Mouse (Mus musculus) kidney, adult 2 months (tissue): ENCODE data around the gene Zbtb32. TPM values are rescaled to one million over a fixed set of nuclear protein-coding genes. Genes with fewer than 3 reads are reported as not detected.

Experiments
- DNase-seq: peaks from one replicate; pipeline ENCODE4 v3.0.0; 2021
- H3K27ac ChIP-seq: fragments of 200-500 bp; 2 replicates; pipeline ENCODE4 v1.5.1; 2012; ENCODE audit warnings: low read depth, low read length, control low read depth, inconsistent platforms; ENCODE audit not compliant: insufficient read depth
- H3K27me3 ChIP-seq: fragments of 200-500 bp; replicated peaks from 2 replicates; pipeline ENCODE4 v1.6.1; 2012; ENCODE audit warnings: mild to moderate bottlenecking, moderate library complexity, low read length, inconsistent platforms; ENCODE audit not compliant: control insufficient read depth, insufficient read depth
- H3K36me3 ChIP-seq: fragments of 200-500 bp; 2 replicates; pipeline ENCODE4 v1.6.1; 2012; ENCODE audit warnings: mild to moderate bottlenecking, moderate library complexity, low read length, inconsistent platforms; ENCODE audit not compliant: control insufficient read depth, insufficient read depth
- H3K4me1 ChIP-seq: fragments of 200-500 bp; 2 replicates; pipeline ENCODE4 v1.6.1; 2011; ENCODE audit warnings: low read length; ENCODE audit not compliant: control insufficient read depth, insufficient read depth
- H3K4me3 ChIP-seq: fragments of 200-500 bp; 2 replicates; pipeline ENCODE4 v1.5.1; 2011; ENCODE audit warnings: mild to moderate bottlenecking, low read depth, low read length, control low read depth; ENCODE audit not compliant: insufficient read depth
- CTCF ChIP-seq: fragments of 200-500 bp; conservative IDR thresholded peaks from 2 replicates; pipeline ENCODE4 v1.5.1; 2011; ENCODE audit warnings: low read depth, mild to moderate bottlenecking, control low read depth, low read length, moderate library complexity, mixed read lengths; ENCODE audit not compliant: insufficient read depth, insufficient read length
- POLR2A ChIP-seq: fragments of 200-500 bp; IDR thresholded peaks from one replicate; pipeline ENCODE4 v1.6.1; 2011; ENCODE audit warnings: low read depth, low read length, control low read depth
- WGBS: fragments of 180-500 bp; shearing (Covaris S2); methylation state at CpG from one replicate; pipeline ENCODE4 v1.1.7; 2018; 5-methylcytosine and 5-hydroxymethylcytosine counted together
- polyA plus RNA-seq: library from polyadenylated mRNA; depleted of rRNA; stranded (reverse); fragments of >200 nt; gene quantifications from 2 replicates; pipeline ENCODE4 v1.2.3, GENCODE M21; 2012; rRNA removed

Zbtb32 gene
- polyA plus RNA-seq, 1 experiment, result 1.3 TPM

- no peaks in the 10 kb centered on the region for H3K36me3 ChIP-seq
Observed at GRCm38 (mm10) chr7:30552102-30553020, 46.3 kb downstream of the Zbtb32 start, which contains the start of the genes Hspb6 and Proser3. Gene Hspb6, plus strand, starts transcription at chr7:30552178. Gene Proser3, minus strand, starts transcription at chr7:30552299.

GRCm38 (mm10) chr7:30551445-30552101 is 47.1 kb downstream of the Zbtb32 start:
- TF ChIP-seq CTCF (peak; percentile 25; the same call in 1 of the 2 replicates), POLR2A (no peak)
- 2% methylated on average over 10 of the region's 10 CpGs for WGBS
- no peaks in the 10 kb centered on the region; the same call in 1 of the 2 replicates for H3K4me1 ChIP-seq
- peak overlapping the region; percentile 98 for H3K4me3 ChIP-seq
- no peaks in the 10 kb centered on the region for H3K27me3 ChIP-seq
- H3K36me3 ChIP-seq, result no peaks in the 10 kb centered on the region
- H3K27ac ChIP-seq, result peak overlapping the region; percentile 99
- DNase-seq, result no peak

More at GRCm38 (mm10) chr7:30552102-30553020, 46.3 kb downstream of the Zbtb32 start, which contains the start of the genes Hspb6 and Proser3:
- no peak for TF ChIP-seq CTCF
- TF ChIP-seq POLR2A, result peak; percentile 47
- Histone ChIP-seq H3K4me3 (peak within 1 kb of the TSS; percentile 98), H3K27ac (peak within 1 kb of the TSS; percentile 99), H3K27me3 (no peaks in the 10 kb centered on the region), H3K4me1 (no peaks in the 10 kb centered on the region; the same call in 1 of the 2 replicates)
- under 1% methylated on average over 44 of the region's 44 CpGs for WGBS
- peak; percentile 100 for DNase-seq

- Histone ChIP-seq H3K4me3 (no peak overlapping the region), H3K4me1 (no peaks in the 10 kb centered on the region; the same call in 1 of the 2 replicates), H3K27me3 (no peaks in the 10 kb centered on the region), H3K27ac (no peak overlapping the region), H3K36me3 (no peaks in the 10 kb centered on the region)
- no peak for DNase-seq
- 96% methylated on average over 1 of the region's 1 CpGs for WGBS
- TF ChIP-seq POLR2A (no peak), CTCF (no peak)
Observed at GRCm38 (mm10) chr7:30550603-30551002, 48.1 kb downstream of the Zbtb32 start.

- no peak overlapping the region for H3K4me3 ChIP-seq
- H3K27ac ChIP-seq, result no peak overlapping the region
- no peaks in the 10 kb centered on the region; the same call in 1 of the 2 replicates for H3K4me1 ChIP-seq
- DNase-seq, result no peak
- no peaks in the 10 kb centered on the region for H3K27me3 ChIP-seq
- no peak for TF ChIP-seq CTCF
- no peak for TF ChIP-seq POLR2A
- WGBS, result 82% methylated on average over 2 of the region's 2 CpGs
- H3K36me3 ChIP-seq, result no peaks in the 10 kb centered on the region
Observed at GRCm38 (mm10) chr7:30549880-30550279, 48.8 kb downstream of the Zbtb32 start.

- Histone ChIP-seq H3K27ac (no peak overlapping the region), H3K36me3 (no peaks in the 10 kb centered on the region), H3K4me1 (no peaks in the 10 kb centered on the region), H3K4me3 (no peak overlapping the region), H3K27me3 (no peaks in the 10 kb centered on the region)
- WGBS, result 96% methylated on average over 2 of the region's 2 CpGs
- TF ChIP-seq POLR2A (no peak), CTCF (no peak)
- no peak for DNase-seq
Observed at GRCm38 (mm10) chr7:30544327-30544726, 54.4 kb downstream of the Zbtb32 start.

GRCm38 (mm10) chr7:30540572-30540971 is 58.1 kb downstream of the Zbtb32 start:
- WGBS, result 93% methylated on average over 7 of the region's 7 CpGs

More at GRCm38 (mm10) chr7:30540572-30540971, 58.1 kb downstream of the Zbtb32 start:
- TF ChIP-seq CTCF, result no peak
- no peak for TF ChIP-seq POLR2A
- no peak overlapping the region for H3K4me3 ChIP-seq
- H3K4me1 ChIP-seq, result no peaks in the 10 kb centered on the region
- H3K36me3 ChIP-seq, result no peaks in the 10 kb centered on the region
- no peaks in the 10 kb centered on the region for H3K27me3 ChIP-seq
- DNase-seq, result no peak
- no peak overlapping the region for H3K27ac ChIP-seq

Other genes with a start within 250 kb of the Zbtb32 start
- gene Lrfn3, start 236.1 kb downstream of the Zbtb32 start, polyA plus RNA-seq, result 9.6 and 11.6 TPM in 2 replicates
- 51.3 and 83.0 TPM in 2 replicates for gene Tyrobp, start 185.1 kb downstream of the Zbtb32 start, polyA plus RNA-seq
- 3.7 and 12.0 TPM in 2 replicates for gene Hcst, start 179.1 kb downstream of the Zbtb32 start, polyA plus RNA-seq
- gene Nfkbid, start 177.2 kb downstream of the Zbtb32 start, polyA plus RNA-seq, result 1.8 and 3.1 TPM in 2 replicates
- gene Aplp1, start 153.4 kb downstream of the Zbtb32 start, polyA plus RNA-seq, result 13.0 and 14.2 TPM in 2 replicates
- gene Kirrel2, start 141.2 kb downstream of the Zbtb32 start, polyA plus RNA-seq, result 0.30 and 0.33 TPM in 2 replicates
- 39.9 and 41.1 TPM in 2 replicates for gene Nphs1, start 140.6 kb downstream of the Zbtb32 start, polyA plus RNA-seq
- gene Prodh2, start 105.3 kb downstream of the Zbtb32 start, polyA plus RNA-seq, result 218 and 246 TPM in 2 replicates
- 7.4 and 7.8 TPM in 2 replicates for gene Arhgap33, start 63.8 kb downstream of the Zbtb32 start, polyA plus RNA-seq
- gene Hspb6, start 46.7 kb downstream of the Zbtb32 start, polyA plus RNA-seq, result 21.6 and 50.4 TPM in 2 replicates
- 7.1 and 8.5 TPM in 2 replicates for gene Proser3, start 46.6 kb downstream of the Zbtb32 start, polyA plus RNA-seq
- 29.0 and 33.8 TPM in 2 replicates for gene Lin37, start 39.1 kb downstream of the Zbtb32 start, polyA plus RNA-seq
- 47.9 and 54.5 TPM in 2 replicates for gene U2af1l4, start 35.6 kb downstream of the Zbtb32 start, polyA plus RNA-seq
- gene Gm49396, start 35.6 kb downstream of the Zbtb32 start, polyA plus RNA-seq, result 1.5 and 1.9 TPM in 2 replicates
- 168 and 223 TPM in 2 replicates for gene Psenen, start 35.3 kb downstream of the Zbtb32 start, polyA plus RNA-seq
- 5.2 and 5.4 TPM in 2 replicates for gene Igflr1, start 33.5 kb downstream of the Zbtb32 start, polyA plus RNA-seq
- gene Kmt2b, start 10.2 kb downstream of the Zbtb32 start, polyA plus RNA-seq, result 26.7 and 31.6 TPM in 2 replicates
- gene Upk1a, start 13.9 kb upstream of the Zbtb32 start, polyA plus RNA-seq, result 23.6 and 34.5 TPM in 2 replicates
- 1,228 and 1,575 TPM in 2 replicates for gene Cox6b1, start 27.2 kb upstream of the Zbtb32 start, polyA plus RNA-seq
- gene Etv2, start 36.9 kb upstream of the Zbtb32 start, polyA plus RNA-seq, result not detected in 2 replicates
- gene Rbm42, start 51.4 kb upstream of the Zbtb32 start, polyA plus RNA-seq, result 46.0 and 51.4 TPM in 2 replicates
- 8.9 and 9.1 TPM in 2 replicates for gene Haus5, start 66.1 kb upstream of the Zbtb32 start, polyA plus RNA-seq
- gene Pmis2, start 72.7 kb upstream of the Zbtb32 start, polyA plus RNA-seq, result not detected in 2 replicates
- gene 2200002J24Rik, start 100.0 kb upstream of the Zbtb32 start, polyA plus RNA-seq, result 0.96 and 1.4 TPM in 2 replicates
- gene Atp4a, start 113.3 kb upstream of the Zbtb32 start, polyA plus RNA-seq, result 33.1 and 39.1 TPM in 2 replicates
- 457 and 511 TPM in 2 replicates for gene Tmem147, start 130.6 kb upstream of the Zbtb32 start, polyA plus RNA-seq
- 0.31 and 0.86 TPM in 2 replicates for gene Gapdhs, start 144.8 kb upstream of the Zbtb32 start, polyA plus RNA-seq
- gene Sbsn, start 152.6 kb upstream of the Zbtb32 start, polyA plus RNA-seq, result 1.4 and 1.9 TPM in 2 replicates
- gene Dmkn, start 164.8 kb upstream of the Zbtb32 start, polyA plus RNA-seq, result 2.1 and 2.2 TPM in 2 replicates
- gene Krtdap, start 189.0 kb upstream of the Zbtb32 start, polyA plus RNA-seq, result 0.50 TPM in 1 of 2 replicates, not detected in the other
- 1.2 and 1.4 TPM in 2 replicates for gene Ffar2, start 224.9 kb upstream of the Zbtb32 start, polyA plus RNA-seq